Mouse (Mus musculus): ENCODE data around the gene Gm13276.
"Not testable (repeated sequence)": the region's sequence is repeated elsewhere in the genome, so short reads cannot be mapped to it uniquely, and the experiment has no call there.

Gene Gm13276

GRCm38 (mm10) chr4:88785409-88785808, at the start of gene Gm13276:
Gene Gm13276, plus strand, starts transcription at chr4:88785709.
- DNase-seq = not testable (repeated sequence)

GRCm38 (mm10) chr4:88738480-88738879, 47.0 kb upstream of the Gm13276 start:
- peak; percentile 77 to 80 for DNase-seq

GRCm38 (mm10) chr4:88739036-88739435, 46.5 kb upstream of the Gm13276 start:
- no peak for DNase-seq

GRCm38 (mm10) chr4:88741426-88741825, 44.1 kb upstream of the Gm13276 start:
- DNase-seq = no peak

- no peak for DNase-seq
Measured at GRCm38 (mm10) chr4:88742771-88743371, 42.6 kb upstream of the Gm13276 start.

- peak in 1 of 2 experiments; percentile 20 for DNase-seq
Measured at GRCm38 (mm10) chr4:88744207-88744606, 41.3 kb upstream of the Gm13276 start.

- DNase-seq = peak in 1 of 2 experiments; percentile 15
Measured at GRCm38 (mm10) chr4:88749926-88750325, 35.6 kb upstream of the Gm13276 start.

- peak; percentile 73 for DNase-seq
Measured at GRCm38 (mm10) chr4:88754818-88755340, 30.6 kb upstream of the Gm13276 start, which contains the start of gene Gm13271. Gene Gm13271, plus strand, starts transcription at chr4:88754868.

GRCm38 (mm10) chr4:88756581-88757513, 28.7 kb upstream of the Gm13276 start:
- peak; percentile 11 to 25 for DNase-seq

- DNase-seq = peak; percentile 88 to 90
Measured at GRCm38 (mm10) chr4:88757628-88758031, 27.9 kb upstream of the Gm13276 start.

GRCm38 (mm10) chr4:88758751-88759150, 26.8 kb upstream of the Gm13276 start:
- DNase-seq = not testable (repeated sequence)

- peak; percentile 37 to 38 for DNase-seq
Measured at GRCm38 (mm10) chr4:88759610-88760268, 25.8 kb upstream of the Gm13276 start, which contains the start of gene Gm13283. Gene Gm13283, plus strand, starts transcription at chr4:88760119.

GRCm38 (mm10) chr4:88760431-88760830, 25.1 kb upstream of the Gm13276 start:
- peak; percentile 62 to 78 for DNase-seq

GRCm38 (mm10) chr4:88761776-88762175, 23.7 kb upstream of the Gm13276 start:
- DNase-seq = peak; percentile 74 to 78

- DNase-seq = peak in 1 of 2 experiments; percentile 27
Measured at GRCm38 (mm10) chr4:88762341-88762740, 23.2 kb upstream of the Gm13276 start.

GRCm38 (mm10) chr4:88763384-88764018, 22.0 kb upstream of the Gm13276 start:
- DNase-seq = peak; percentile 18 to 49

- not testable (repeated sequence) for DNase-seq
Measured at GRCm38 (mm10) chr4:88773534-88773933, 12.0 kb upstream of the Gm13276 start, which contains the start of gene Gm13290. Gene Gm13290, plus strand, starts transcription at chr4:88773834.

- DNase-seq = not testable (repeated sequence)
Measured at GRCm38 (mm10) chr4:88776622-88777021, 8.9 kb upstream of the Gm13276 start, which contains the start of gene Gm13289. Gene Gm13289, plus strand, starts transcription at chr4:88776922.

- DNase-seq = not testable (repeated sequence)
Measured at GRCm38 (mm10) chr4:88779550-88779949, 6.0 kb upstream of the Gm13276 start, which contains the start of gene Gm13272. Gene Gm13272, plus strand, starts transcription at chr4:88779850.

GRCm38 (mm10) chr4:88780320-88780719, 5.2 kb upstream of the Gm13276 start:
- DNase-seq = peak in 1 of 2 experiments; percentile 3

GRCm38 (mm10) chr4:88781831-88782230, 3.7 kb upstream of the Gm13276 start, which contains the start of gene Ifnz:
Gene Ifnz, plus strand, starts transcription at chr4:88782131.
- DNase-seq = not testable (repeated sequence)

- not testable (repeated sequence) for DNase-seq
Measured at GRCm38 (mm10) chr4:88782335-88782734, 3.2 kb upstream of the Gm13276 start.
